Mouse (Mus musculus) adipocyte (in vitro differentiated cells): ENCODE measurements around the gene Cdc5l.
"Not testable (repeated sequence)": the region's sequence is repeated elsewhere in the genome, so short reads cannot be mapped to it uniquely, and the experiment has no call there.

ENCODE experiments used
- DNase-seq: peaks from one replicate; pipeline ENCODE4 v3.0.0-alpha.2; 2016; ENCODE audit warnings: low spot score

Gene Cdc5l

GRCm38 (mm10) chr17:45434262-45434590 lies 689 bp upstream of the Cdc5l start:
- peak; percentile 58 for DNase-seq

GRCm38 (mm10) chr17:45432706-45433398 lies 685 bp downstream of the Cdc5l start:
- DNase-seq = peak; percentile 17

GRCm38 (mm10) chr17:45432007-45432406 lies 1.5 kb downstream of the Cdc5l start:
- DNase-seq = no peak

- no peak for DNase-seq
These were observed 16.1 kb downstream of the Cdc5l start for GRCm38 (mm10) chr17:45417387-45417786.

- not testable (repeated sequence) for DNase-seq
These were observed 21.9 kb downstream of the Cdc5l start for GRCm38 (mm10) chr17:45411617-45412016.

- DNase-seq = no peak
These were observed 24.8 kb downstream of the Cdc5l start for GRCm38 (mm10) chr17:45408719-45409118.

- peak; percentile 18 for DNase-seq
These were observed 27.3 kb downstream of the Cdc5l start for GRCm38 (mm10) chr17:45406281-45406680.

GRCm38 (mm10) chr17:45403207-45403606 lies 30.3 kb downstream of the Cdc5l start:
- DNase-seq = peak; percentile 90

- peak; percentile 35 for DNase-seq
These were observed 30.9 kb downstream of the Cdc5l start for GRCm38 (mm10) chr17:45402601-45403000.

GRCm38 (mm10) chr17:45402126-45402525 lies 31.4 kb downstream of the Cdc5l start:
- DNase-seq = peak; percentile 49

- DNase-seq = peak; percentile 71
These were observed 32.2 kb downstream of the Cdc5l start for GRCm38 (mm10) chr17:45401126-45401905.

GRCm38 (mm10) chr17:45398021-45398420 lies 35.5 kb downstream of the Cdc5l start:
- no peak for DNase-seq

- no peak for DNase-seq
These were observed 36.0 kb downstream of the Cdc5l start for GRCm38 (mm10) chr17:45397541-45397940.

- DNase-seq = no peak
These were observed 38.9 kb downstream of the Cdc5l start for GRCm38 (mm10) chr17:45394612-45395011.

- no peak for DNase-seq
These were observed 39.8 kb downstream of the Cdc5l start for GRCm38 (mm10) chr17:45393765-45394164.

- no peak for DNase-seq
These were observed 43.6 kb downstream of the Cdc5l start for GRCm38 (mm10) chr17:45389896-45390295.

GRCm38 (mm10) chr17:45386986-45387385 lies 46.6 kb downstream of the Cdc5l start:
- DNase-seq = no peak

GRCm38 (mm10) chr17:45383305-45383704 lies 50.2 kb downstream of the Cdc5l start:
- no peak for DNase-seq

- no peak for DNase-seq
These were observed 54.2 kb downstream of the Cdc5l start for GRCm38 (mm10) chr17:45379271-45379784.

- DNase-seq = no peak
These were observed 56.2 kb downstream of the Cdc5l start for GRCm38 (mm10) chr17:45377323-45377722.

GRCm38 (mm10) chr17:45373987-45374608 lies 59.4 kb downstream of the Cdc5l start:
- DNase-seq = peak; percentile 61

- no peak for DNase-seq
These were observed 62.5 kb downstream of the Cdc5l start for GRCm38 (mm10) chr17:45371042-45371441.

- no peak for DNase-seq
These were observed 63.0 kb downstream of the Cdc5l start for GRCm38 (mm10) chr17:45370535-45370934.
